Mouse (Mus musculus): ENCODE results near the gene Lrrfip1. TPM values are rescaled to one million over a fixed set of nuclear protein-coding genes. Genes with fewer than 3 reads are reported as not detected.

The Lrrfip1 gene
- polyA plus RNA-seq, 1 experiment = 12.2 TPM

DNA sequence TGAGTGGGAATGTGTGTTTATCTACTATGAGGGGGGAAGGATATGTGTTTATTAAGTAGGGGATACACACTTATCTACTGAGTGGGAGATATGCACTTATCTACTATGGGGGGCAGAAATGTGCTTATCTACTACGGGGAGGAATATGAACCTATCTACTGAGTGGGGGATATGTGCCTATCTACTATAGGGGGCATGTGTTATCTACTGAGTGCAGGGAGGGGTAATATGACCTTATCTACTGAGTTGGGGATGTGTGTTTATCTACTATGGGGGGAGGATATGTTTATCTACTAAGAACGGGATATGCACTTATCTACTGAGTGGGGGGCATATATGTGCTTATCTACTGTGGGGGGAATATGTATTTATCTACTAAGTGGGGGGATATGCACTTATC lies 20.8 kb downstream of the Lrrfip1 start:
- no peak for TF ChIP-seq GATA1 (IDR thresholded peaks at IDR 0.05; ENCODE audit: borderline replicate concordance, low read length)
- no peak for TF ChIP-seq FLI1 (IDR thresholded peaks at IDR 0.05; ENCODE audit: low read length)
- Histone ChIP-seq H3K36me3 (replicated peaks; ENCODE audit: low read length) (peaks cover 5% of the 10 kb centered on the region), H3K9me3 (peaks cover 9% of the 10 kb centered on the region), H3K4me1 (peaks cover 52% of the 10 kb centered on the region), H3K4me3 (replicated peaks) (no peak overlapping the region), H3K27me3 (replicated peaks) (no peaks in the 10 kb centered on the region)

DNA sequence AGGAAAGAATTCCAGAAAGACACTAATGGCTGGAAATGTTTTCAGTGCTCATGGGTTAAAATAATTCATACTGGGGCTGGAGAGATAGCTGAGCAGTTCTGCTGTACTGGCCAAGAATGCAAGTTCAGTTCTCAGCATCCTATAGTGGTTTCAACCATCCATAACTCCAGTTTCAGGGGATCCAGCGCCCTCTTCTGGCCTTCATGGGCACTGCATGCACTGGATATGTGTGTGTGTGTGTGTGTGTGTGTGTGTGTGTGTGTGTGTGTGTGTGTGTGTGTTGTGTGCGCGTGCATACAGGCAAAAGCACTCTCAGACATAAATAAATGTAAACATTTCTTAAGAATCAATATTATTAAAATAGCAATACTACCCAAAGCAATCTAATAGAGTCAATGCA lies 22.8 kb downstream of the Lrrfip1 start:
- Histone ChIP-seq H3K9me3 (peaks cover 7% of the 10 kb centered on the region), H3K27me3 (replicated peaks) (no peaks in the 10 kb centered on the region), H3K36me3 (replicated peaks; ENCODE audit: low read length) (peaks cover 14% of the 10 kb centered on the region), H3K4me3 (replicated peaks) (no peak overlapping the region), H3K4me1 (peaks cover 63% of the 10 kb centered on the region)
- TF ChIP-seq FLI1 (IDR thresholded peaks at IDR 0.05; ENCODE audit: low read length) = no peak
- TF ChIP-seq GATA1 (IDR thresholded peaks at IDR 0.05; ENCODE audit: borderline replicate concordance, low read length) = no peak

DNA sequence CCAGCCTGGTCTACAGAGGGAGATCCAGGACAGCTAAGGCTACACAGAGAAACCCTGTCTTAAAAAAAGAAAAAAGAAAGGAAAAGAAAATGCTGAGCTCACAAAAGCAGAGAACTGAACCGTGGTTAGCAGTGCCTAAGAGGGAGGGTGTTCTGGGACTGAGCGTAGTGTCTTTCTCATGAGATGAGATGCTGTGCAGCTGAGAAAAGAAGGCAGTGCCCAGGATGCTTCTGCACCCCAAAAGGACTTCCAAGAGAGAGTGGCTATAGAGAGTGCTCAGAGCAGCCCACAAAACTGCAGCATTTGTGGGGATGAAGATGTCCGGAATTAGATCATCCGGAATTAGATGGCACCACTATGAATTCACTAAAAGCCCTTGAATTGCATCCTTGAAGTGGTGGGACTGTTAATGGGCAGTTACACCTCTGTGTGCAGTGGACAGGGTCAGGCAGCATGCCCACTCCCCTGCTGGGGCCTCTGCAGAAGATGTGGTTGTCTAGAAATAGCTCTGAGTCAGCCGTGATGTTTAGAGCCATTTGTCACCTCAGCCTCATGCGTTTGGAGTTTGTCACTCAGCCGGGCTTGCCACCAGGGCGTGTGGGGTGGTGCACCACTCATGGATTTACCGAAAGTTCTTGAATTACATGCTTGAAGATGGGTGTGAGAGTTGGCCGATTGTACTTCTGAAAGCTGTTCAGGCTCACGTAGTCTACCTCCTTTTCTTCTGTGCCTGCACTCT lies 23.8 kb downstream of the Lrrfip1 start:
- H3K36me3 ChIP-seq (replicated peaks; ENCODE audit: low read length) = peaks cover 22% of the 10 kb centered on the region
- peaks cover 8% of the 10 kb centered on the region for H3K9me3 ChIP-seq
- H3K4me1 ChIP-seq = peaks cover 70% of the 10 kb centered on the region
- no peak for TF ChIP-seq FLI1 (IDR thresholded peaks at IDR 0.05; ENCODE audit: low read length)
- no peak for TF ChIP-seq GATA1 (IDR thresholded peaks at IDR 0.05; ENCODE audit: borderline replicate concordance, low read length)
- H3K4me3 ChIP-seq (replicated peaks) = peak overlapping the region; percentile 50
- H3K27me3 ChIP-seq (replicated peaks) = no peaks in the 10 kb centered on the region

DNA sequence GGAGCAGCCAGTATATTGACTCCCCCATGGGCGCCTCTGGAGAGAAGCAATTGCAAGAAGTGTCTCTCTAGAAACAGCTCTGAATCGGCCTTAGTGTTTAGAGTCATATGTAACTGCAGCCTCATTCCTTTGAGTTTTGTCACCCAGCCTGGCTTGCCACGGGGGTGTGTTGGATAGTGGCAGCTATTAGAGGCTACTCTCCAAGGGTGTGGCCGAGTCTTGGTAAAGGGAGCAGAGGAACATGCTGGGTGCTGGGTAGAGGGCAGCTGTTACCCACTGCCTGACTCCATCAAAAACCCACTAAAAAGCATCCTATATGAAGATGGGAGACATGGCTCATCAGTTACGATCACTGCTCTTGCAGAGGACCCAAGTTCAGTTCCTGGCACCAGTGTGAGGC lies 24.7 kb downstream of the Lrrfip1 start:
- Histone ChIP-seq H3K27me3 (replicated peaks) (no peaks in the 10 kb centered on the region), H3K4me1 (peaks cover 75% of the 10 kb centered on the region), H3K36me3 (replicated peaks; ENCODE audit: low read length) (peaks cover 22% of the 10 kb centered on the region), H3K9me3 (peaks cover 8% of the 10 kb centered on the region), H3K4me3 (replicated peaks) (peak overlapping the region; percentile 85)
- TF ChIP-seq GATA1 (IDR thresholded peaks at IDR 0.05; ENCODE audit: borderline replicate concordance, low read length) (no peak), FLI1 (IDR thresholded peaks at IDR 0.05; ENCODE audit: low read length) (no peak)

DNA sequence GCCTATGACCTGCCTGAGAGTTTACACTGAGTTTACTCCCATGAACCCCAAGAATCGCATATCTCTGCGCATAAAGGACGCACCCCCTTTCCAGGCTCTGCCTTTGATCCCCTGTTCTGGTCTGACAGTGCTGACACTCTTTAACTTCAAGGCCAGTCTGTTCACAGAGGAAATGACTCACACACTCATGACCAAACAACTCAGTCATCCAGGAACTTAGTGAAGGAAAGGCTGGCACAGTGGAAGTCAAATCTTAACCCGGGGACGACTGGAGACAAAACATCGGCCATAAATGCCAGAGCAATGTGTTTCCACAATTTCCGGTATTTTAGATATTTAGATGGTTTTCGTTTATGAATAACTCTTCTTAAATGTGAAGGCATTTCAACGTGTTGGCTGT lies 25.4 kb downstream of the Lrrfip1 start:
- peak overlapping the region; percentile 85 for H3K4me3 ChIP-seq (replicated peaks)
- H3K9me3 ChIP-seq = peaks cover 8% of the 10 kb centered on the region
- no peaks in the 10 kb centered on the region for H3K27me3 ChIP-seq (replicated peaks)
- peaks cover 75% of the 10 kb centered on the region for H3K4me1 ChIP-seq
- TF ChIP-seq FLI1 (IDR thresholded peaks at IDR 0.05; ENCODE audit: low read length) = no peak
- no peak; the same call in 2 of the 3 replicates for TF ChIP-seq GATA1 (IDR thresholded peaks at IDR 0.05; ENCODE audit: borderline replicate concordance, low read length)
- H3K36me3 ChIP-seq (replicated peaks; ENCODE audit: low read length) = peaks cover 22% of the 10 kb centered on the region

DNA sequence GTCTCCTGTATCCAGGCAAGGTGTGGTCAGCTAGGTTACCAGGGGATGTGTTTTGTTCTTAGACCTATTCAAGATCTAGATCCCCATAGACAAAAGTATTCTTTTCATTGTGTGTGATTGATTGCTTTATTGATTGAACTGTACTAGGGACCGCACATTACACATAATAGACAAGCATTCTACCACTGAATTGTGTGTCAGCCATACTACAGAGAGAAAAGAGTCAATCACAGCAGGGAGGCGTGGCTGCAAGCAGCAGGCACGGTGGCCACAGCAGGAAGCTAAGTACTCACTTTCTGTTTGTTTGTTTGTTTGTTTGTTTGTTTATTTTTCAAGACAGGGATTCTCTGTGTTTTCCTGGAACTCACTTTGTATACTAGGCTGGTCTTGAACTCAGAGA lies 25.9 kb downstream of the Lrrfip1 start:
- no peaks in the 10 kb centered on the region for H3K27me3 ChIP-seq (replicated peaks)
- H3K4me3 ChIP-seq (replicated peaks) = peak overlapping the region; percentile 85
- TF ChIP-seq GATA1 (IDR thresholded peaks at IDR 0.05; ENCODE audit: borderline replicate concordance, low read length) = no peak
- no peak for TF ChIP-seq FLI1 (IDR thresholded peaks at IDR 0.05; ENCODE audit: low read length)
- peaks cover 22% of the 10 kb centered on the region for H3K36me3 ChIP-seq (replicated peaks; ENCODE audit: low read length)
- peaks cover 8% of the 10 kb centered on the region for H3K9me3 ChIP-seq
- H3K4me1 ChIP-seq = peaks cover 70% of the 10 kb centered on the region

DNA sequence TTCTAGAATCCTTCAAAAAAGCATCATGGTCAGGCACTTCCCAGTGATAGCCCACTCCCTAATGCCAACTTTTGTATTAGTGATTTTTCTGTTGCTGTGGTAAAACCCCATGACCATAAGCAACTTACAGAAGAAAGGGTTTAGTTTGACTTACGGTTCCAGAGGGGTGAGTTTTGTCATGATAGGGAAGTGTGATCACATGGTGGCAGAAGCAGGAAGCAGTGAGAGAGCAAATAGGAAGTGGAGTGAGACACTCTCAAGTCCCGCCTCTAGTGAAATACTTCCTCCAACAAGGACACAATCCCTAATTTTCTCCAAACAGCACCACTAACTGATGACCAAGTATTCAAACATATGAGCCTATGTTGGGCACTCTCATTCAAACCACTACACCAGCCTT lies 28.4 kb downstream of the Lrrfip1 start:
- Histone ChIP-seq H3K27me3 (replicated peaks) (no peaks in the 10 kb centered on the region), H3K9me3 (peaks cover 10% of the 10 kb centered on the region), H3K4me1 (peaks cover 75% of the 10 kb centered on the region), H3K4me3 (replicated peaks) (no peak overlapping the region), H3K36me3 (replicated peaks; ENCODE audit: low read length) (peaks cover 33% of the 10 kb centered on the region)
- TF ChIP-seq GATA1 (IDR thresholded peaks at IDR 0.05; ENCODE audit: borderline replicate concordance, low read length) (no peak), FLI1 (IDR thresholded peaks at IDR 0.05; ENCODE audit: low read length) (no peak)

DNA sequence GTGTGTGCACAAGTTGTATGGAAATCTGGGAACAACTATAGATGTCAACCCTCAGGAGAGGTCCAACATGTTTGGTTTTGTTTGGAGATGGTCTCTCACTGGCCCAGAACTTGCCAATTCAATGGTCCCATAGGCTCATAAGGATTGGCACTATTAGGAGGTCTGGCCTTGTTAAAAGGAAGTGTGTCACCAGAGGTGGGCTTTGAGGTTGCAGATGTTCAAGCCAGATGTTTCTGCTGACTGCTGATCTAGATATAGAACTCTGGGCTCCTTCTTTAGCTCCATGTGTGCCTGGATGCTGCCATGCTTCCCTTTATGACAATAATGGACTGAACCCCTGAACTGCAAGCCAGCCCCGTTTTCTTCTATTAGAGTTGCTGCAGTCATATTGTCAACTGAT lies 31.8 kb downstream of the Lrrfip1 start:
- H3K4me3 ChIP-seq (replicated peaks) = no peak overlapping the region
- H3K36me3 ChIP-seq (replicated peaks; ENCODE audit: low read length) = peaks cover 40% of the 10 kb centered on the region
- no peaks in the 10 kb centered on the region for H3K27me3 ChIP-seq (replicated peaks)
- no peak for TF ChIP-seq FLI1 (IDR thresholded peaks at IDR 0.05; ENCODE audit: low read length)
- no peak for TF ChIP-seq GATA1 (IDR thresholded peaks at IDR 0.05; ENCODE audit: borderline replicate concordance, low read length)
- H3K4me1 ChIP-seq = peaks cover 62% of the 10 kb centered on the region
- H3K9me3 ChIP-seq = peaks cover 13% of the 10 kb centered on the region

DNA sequence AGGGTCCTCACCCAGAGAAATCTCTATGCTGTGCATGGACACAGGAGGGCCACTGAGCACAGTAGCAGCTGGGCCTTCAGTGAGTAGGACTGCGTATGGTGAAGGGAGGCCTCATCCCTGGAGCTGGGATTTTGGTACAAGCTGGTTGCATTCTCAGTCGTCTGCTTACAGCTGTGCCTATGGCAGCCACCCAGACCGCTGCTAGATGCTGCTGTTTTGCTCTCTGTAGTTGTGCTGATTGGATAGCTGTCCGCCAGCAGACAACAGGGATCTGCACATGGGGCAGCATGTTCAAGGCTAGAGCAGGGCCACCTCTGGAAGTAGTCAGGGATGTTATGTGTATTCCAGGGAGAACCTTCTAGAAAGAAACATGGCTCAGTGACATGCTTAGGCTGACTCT lies 33.0 kb downstream of the Lrrfip1 start:
- peaks cover 30% of the 10 kb centered on the region for H3K36me3 ChIP-seq (replicated peaks; ENCODE audit: low read length)
- peak overlapping the region; percentile 2 for H3K4me3 ChIP-seq (replicated peaks)
- peaks cover 60% of the 10 kb centered on the region for H3K4me1 ChIP-seq
- no peak for TF ChIP-seq FLI1 (IDR thresholded peaks at IDR 0.05; ENCODE audit: low read length)
- no peak for TF ChIP-seq GATA1 (IDR thresholded peaks at IDR 0.05; ENCODE audit: borderline replicate concordance, low read length)
- no peaks in the 10 kb centered on the region for H3K27me3 ChIP-seq (replicated peaks)
- peaks cover 13% of the 10 kb centered on the region for H3K9me3 ChIP-seq

DNA sequence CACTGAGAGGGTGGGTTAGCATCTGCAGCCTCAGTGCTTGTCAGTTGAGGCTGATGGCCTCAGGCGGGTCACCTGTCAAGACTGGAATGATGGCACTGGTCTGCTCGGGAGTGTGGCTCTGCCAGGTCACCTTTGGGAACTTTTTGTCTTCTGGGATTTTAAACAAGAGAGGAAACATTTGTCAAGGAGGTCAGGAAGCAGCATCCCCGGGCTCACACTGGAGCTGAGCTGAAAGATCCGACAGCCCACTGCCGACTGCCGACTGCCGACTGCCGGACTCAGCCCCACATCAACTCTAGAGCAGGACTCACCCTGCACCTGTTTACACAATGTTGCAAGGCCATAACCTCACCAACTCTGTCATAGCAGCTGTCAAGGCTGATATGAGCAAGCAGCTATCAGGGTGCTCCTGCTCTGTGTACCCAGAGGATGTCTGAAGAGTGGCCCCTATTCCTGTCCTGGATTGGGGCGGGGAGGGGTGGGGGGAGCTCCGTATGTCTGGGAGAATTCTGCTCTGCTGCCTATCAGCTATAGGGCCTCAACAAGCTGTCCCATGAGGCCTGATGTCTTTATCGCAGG lies 33.9 kb downstream of the Lrrfip1 start:
- Histone ChIP-seq H3K27me3 (replicated peaks) (no peaks in the 10 kb centered on the region), H3K36me3 (replicated peaks; ENCODE audit: low read length) (peaks cover 25% of the 10 kb centered on the region), H3K9me3 (peaks cover 9% of the 10 kb centered on the region), H3K4me3 (replicated peaks) (no peak overlapping the region), H3K4me1 (peaks cover 62% of the 10 kb centered on the region)
- TF ChIP-seq FLI1 (IDR thresholded peaks at IDR 0.05; ENCODE audit: low read length) (no peak), GATA1 (IDR thresholded peaks at IDR 0.05; ENCODE audit: borderline replicate concordance, low read length) (no peak)

Measured in megakaryocyte, embryonic 14.5 days (primary cell).